Comparison of ENCODE assay signal across 9 mouse cellular contexts in genomic region chr17:26547771-26548170, GRCm38 (mm10). TPM values are rescaled to one million over a fixed set of nuclear protein-coding genes. Genes with fewer than 3 reads are reported as not detected.
DNase-seq lines count a peak whose midpoint lies in the region; TF ChIP-seq lines count a peak whose summit lies in the region.
"Had no signal": no experiment of that assay in that cellular context is flagged by ENCODE, and none has a peak within 500 bp of the region (broad histone marks: within the 10 kb centered on the region; RNA-seq: fewer than 3 reads in every experiment).

No protein-coding gene starts in this region.

- peaks cover 8% of the 10 kb centered on the region for H3K4me1 ChIP-seq in brown adipose tissue, adult 24 weeks (ENCODE audit: control insufficient read depth, insufficient read depth, insufficient read length, low read length)
- H3K4me1 ChIP-seq in lung, adult 2 months (ENCODE audit: control insufficient read depth, insufficient read depth, low read length), result peaks cover 7% of the 10 kb centered on the region

- 14% methylated on average over 7 of the region's 7 CpGs for WGBS in lung, adult 2 months

- DNase-seq in gastrocnemius, postnatal 14 days, result peak; percentile 62
- DNase-seq in heart, postnatal 4 days, result peak; percentile 80
- no peak for DNase-seq in lung, adult 2 months
- no peak for DNase-seq in MN1 (ENCODE audit: low spot score)
- DNase-seq in ovary, postnatal 14 days (ENCODE audit: low spot score), result no peak
- no peak for DNase-seq in adrenal gland, postnatal 25 days
- DNase-seq: liver, embryonic 13.5 days had no signal

- intact Hi-C loops in gastrocnemius, postnatal 14 days (cut with DNase I; ENCODE audit: low total_unique reads), result no loop called here

- no peak for TF ChIP-seq CTCF in lung, adult 2 months (IDR thresholded peaks at IDR 0.05; ENCODE audit: insufficient read depth, low read length)

- H3K4me3 ChIP-seq in brown adipose tissue, adult 24 weeks (ENCODE audit: insufficient read depth, low read depth, low read length), result peak overlapping the region; percentile 32
- no peak overlapping the region for H3K4me3 ChIP-seq in lung, adult 2 months (replicated peaks; ENCODE audit: extremely low read depth, low read depth, low read length)
- H3K4me3 ChIP-seq: liver, embryonic 13.5 days had no signal

- peak; percentile 44; the same call in 1 of the 2 replicates for TF ChIP-seq POLR2A in lung, adult 2 months (IDR thresholded peaks at IDR 0.05; ENCODE audit: borderline replicate concordance, extremely low read depth, low read depth, low read length)

- H3K27ac ChIP-seq in brown adipose tissue, adult 24 weeks (replicated peaks; ENCODE audit: low read depth, low read length), result peak overlapping the region; percentile 97
- H3K27ac ChIP-seq: hindbrain, postnatal 0 days; liver, embryonic 13.5 days had no signal

RNA-seq across cellular contexts. Expression of gene Ergic1, which starts 13.5 kb away (rescaled TPM):
- polyA plus RNA-seq in brown adipose tissue, adult 24 weeks (2012; ENCODE audit: insufficient read depth, insufficient read length, missing spikeins), result 124 and 179 TPM in 2 replicates
- total RNA-seq in gastrocnemius, postnatal 14 days (2021), result 10 to 100 TPM; 71.4 to 87.7 TPM
- 100 to 1,000 TPM; 109 to 115 TPM for total RNA-seq in heart, postnatal 4 days (2021)
- 86.3 and 93.3 TPM in 2 replicates for polyA plus RNA-seq in lung, adult 2 months (2012; rRNA removed)
- 138 and 168 TPM in 2 replicates for total RNA-seq in adrenal gland, postnatal 25 days (2021)

RNA-seq across cellular contexts. Expression of gene Dusp1, which starts 14.2 kb away (rescaled TPM):
- polyA plus RNA-seq in brown adipose tissue, adult 24 weeks (2012; ENCODE audit: insufficient read depth, insufficient read length, missing spikeins), result 44.4 and 326 TPM in 2 replicates
- 10 to 100 TPM; 30.8 to 77.9 TPM for total RNA-seq in gastrocnemius, postnatal 14 days (2021)
- total RNA-seq in heart, postnatal 4 days (2021), result 10 to 100 TPM; 66.9 to 69.5 TPM
- polyA plus RNA-seq in lung, adult 2 months (2012; rRNA removed), result 233 and 359 TPM in 2 replicates
- total RNA-seq in adrenal gland, postnatal 25 days (2021), result 30.8 and 37.8 TPM in 2 replicates

Comparison
In these comparisons a context has a peak if more than half of its experiments do, and no peak if none do; other contexts are left out.
1. DNase-seq: peak in gastrocnemius, postnatal 14 days (single experiment) and heart, postnatal 4 days (single experiment); none in lung, adult 2 months (single experiment), MN1 (single experiment), ovary, postnatal 14 days (single experiment) and adrenal gland, postnatal 25 days (single experiment).